Mouse (Mus musculus): ENCODE data around the gene Garem2.

The Garem2 gene

GRCm38 (mm10) chr5:30112533-30113068 lies 7.6 kb downstream of the Garem2 start:
- no peak for DNase-seq

- DNase-seq = peak in 1 of 2 experiments; percentile 33
Measured at GRCm38 (mm10) chr5:30113881-30114760, 9.2 kb downstream of the Garem2 start.

- DNase-seq = no peak
Measured at GRCm38 (mm10) chr5:30114761-30115140, 9.8 kb downstream of the Garem2 start.

- no peak for DNase-seq
Measured at GRCm38 (mm10) chr5:30115718-30116117, 10.8 kb downstream of the Garem2 start.

GRCm38 (mm10) chr5:30118018-30118417 lies 13.1 kb downstream of the Garem2 start:
- no peak for DNase-seq

- peak; percentile 41 to 54 for DNase-seq
Measured at GRCm38 (mm10) chr5:30119163-30119562, 14.2 kb downstream of the Garem2 start.

GRCm38 (mm10) chr5:30120106-30120505 lies 15.1 kb downstream of the Garem2 start:
- DNase-seq = peak; percentile 67 to 70

GRCm38 (mm10) chr5:30122481-30122880 lies 17.5 kb downstream of the Garem2 start:
- DNase-seq = no peak

GRCm38 (mm10) chr5:30125587-30125986 lies 20.6 kb downstream of the Garem2 start:
- no peak for DNase-seq

GRCm38 (mm10) chr5:30126756-30127155 lies 21.8 kb downstream of the Garem2 start:
- no peak for DNase-seq

GRCm38 (mm10) chr5:30127921-30128597 lies 23.1 kb downstream of the Garem2 start:
- no peak for DNase-seq

GRCm38 (mm10) chr5:30128680-30129079 lies 23.7 kb downstream of the Garem2 start:
- DNase-seq = no peak

- DNase-seq = no peak
Measured at GRCm38 (mm10) chr5:30131246-30131645, 26.3 kb downstream of the Garem2 start.

GRCm38 (mm10) chr5:30132173-30132572 lies 27.2 kb downstream of the Garem2 start:
- DNase-seq = no peak

- no peak for DNase-seq
Measured at GRCm38 (mm10) chr5:30135711-30136231, 30.8 kb downstream of the Garem2 start.

GRCm38 (mm10) chr5:30137271-30137670 lies 32.3 kb downstream of the Garem2 start:
- no peak for DNase-seq

- no peak for DNase-seq
Measured at GRCm38 (mm10) chr5:30138193-30138592, 33.2 kb downstream of the Garem2 start.

GRCm38 (mm10) chr5:30146526-30146925 lies 41.6 kb downstream of the Garem2 start:
- no peak for DNase-seq

GRCm38 (mm10) chr5:30148133-30148920 lies 43.4 kb downstream of the Garem2 start:
- DNase-seq = no peak

- peak; percentile 49 to 72 for DNase-seq
Measured at GRCm38 (mm10) chr5:30152007-30152406, 47.0 kb downstream of the Garem2 start.

GRCm38 (mm10) chr5:30152413-30152812 lies 47.5 kb downstream of the Garem2 start:
- DNase-seq = peak; percentile 17 to 59

GRCm38 (mm10) chr5:30153222-30153621 lies 48.3 kb downstream of the Garem2 start:
- no peak for DNase-seq

GRCm38 (mm10) chr5:30154013-30154412 lies 49.1 kb downstream of the Garem2 start:
- DNase-seq = no peak
